Mouse (Mus musculus) olfactory bulb, adult 2 months (tissue): ENCODE results near the gene Cbx2. TPM values are rescaled to one million over a fixed set of nuclear protein-coding genes. Genes with fewer than 3 reads are reported as not detected.

Experiments used
- H3K27ac ChIP-seq: fragments of 200-500 bp; 2 replicates; pipeline ENCODE4 v1.5.1; 2012; ENCODE audit warnings: low read depth, low read length; ENCODE audit not compliant: insufficient read depth
- H3K4me1 ChIP-seq: fragments of 200-500 bp; 2 replicates; pipeline ENCODE4 v1.6.1; 2012; ENCODE audit warnings: low read length; ENCODE audit not compliant: control insufficient read depth, insufficient read depth
- H3K4me3 ChIP-seq: fragments of 200-500 bp; 2 replicates; pipeline ENCODE4 v1.5.1; 2012; ENCODE audit warnings: mild to moderate bottlenecking, low read depth, low read length, moderate library complexity; ENCODE audit not compliant: insufficient read depth
- CTCF ChIP-seq: fragments of 200-500 bp; IDR thresholded peaks from 2 replicates; pipeline ENCODE4 v1.5.1; 2012; ENCODE audit warnings: low read depth, mild to moderate bottlenecking, low read length, moderate library complexity; ENCODE audit not compliant: insufficient read depth
- POLR2A ChIP-seq: fragments of 200-500 bp; IDR thresholded peaks from 2 replicates; pipeline ENCODE4 v1.6.1; 2012; ENCODE audit warnings: mild to moderate bottlenecking, low read depth, low read length, moderate library complexity; ENCODE audit not compliant: insufficient read depth
- WGBS: fragments of 180-500 bp; shearing (Covaris S2); methylation state at CpG from one replicate; pipeline ENCODE4 v1.1.7; 2018; 5-methylcytosine and 5-hydroxymethylcytosine counted together
- polyA plus RNA-seq: library from polyadenylated mRNA; stranded (reverse); fragments of >200 nt; gene quantifications from 2 replicates; pipeline ENCODE4 v1.2.4, GENCODE M21; 2012; ENCODE audit warnings: low replicate concordance; ENCODE audit not compliant: missing spikeins, insufficient read depth, insufficient read length

The Cbx2 gene
- polyA plus RNA-seq, 1 experiment = not detected

DNA sequence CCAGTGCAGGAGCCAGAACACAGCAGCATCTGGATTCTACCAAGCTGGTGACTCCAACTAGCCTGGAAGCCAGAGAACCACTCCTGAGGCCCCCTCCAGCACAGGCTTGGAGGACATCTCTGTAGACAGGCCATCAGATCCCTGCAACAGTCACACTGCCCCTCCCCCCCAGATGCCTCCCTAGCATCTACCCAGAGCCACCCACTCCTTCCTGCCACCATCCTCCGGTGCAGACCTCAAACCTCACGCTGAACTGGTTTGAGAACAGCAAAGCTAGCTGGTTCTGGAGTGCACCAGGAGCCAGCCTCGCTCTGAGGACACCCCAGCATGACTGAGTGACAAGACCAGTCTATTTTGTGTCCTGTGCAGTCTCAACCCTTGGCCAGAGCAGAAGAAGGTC is 30.0 kb upstream of the Cbx2 start:
- no peak for TF ChIP-seq CTCF
- no peak for TF ChIP-seq POLR2A
- no peak overlapping the region for H3K4me3 ChIP-seq
- peaks cover 38% of the 10 kb centered on the region for H3K4me1 ChIP-seq
- no peak overlapping the region for H3K27ac ChIP-seq
- 56% methylated on average over 3 of the region's 3 CpGs for WGBS

DNA sequence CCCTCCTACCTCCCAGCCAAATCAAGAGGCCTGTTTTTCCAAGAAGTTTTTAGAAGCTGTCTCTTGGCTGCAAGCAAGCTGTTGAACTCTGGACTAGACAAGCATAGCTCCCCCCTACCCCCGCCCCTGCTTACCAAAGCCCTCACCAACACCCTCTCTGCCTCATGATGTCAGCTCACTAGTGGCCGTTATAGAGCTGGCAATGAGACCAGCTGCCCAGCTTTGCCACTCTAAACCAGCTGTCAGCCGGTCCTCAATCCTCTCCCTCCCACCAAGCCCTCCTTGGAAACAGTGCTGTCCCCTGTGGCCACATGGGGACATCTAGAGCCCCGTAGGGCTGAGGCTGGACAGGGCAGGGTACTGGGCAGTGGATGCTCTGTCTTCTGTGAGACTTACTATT is 27.3 kb upstream of the Cbx2 start:
- WGBS = 52% methylated on average over 4 of the region's 4 CpGs
- TF ChIP-seq CTCF (no peak), POLR2A (no peak)
- Histone ChIP-seq H3K27ac (no peak overlapping the region), H3K4me1 (peaks cover 48% of the 10 kb centered on the region), H3K4me3 (no peak overlapping the region)

DNA sequence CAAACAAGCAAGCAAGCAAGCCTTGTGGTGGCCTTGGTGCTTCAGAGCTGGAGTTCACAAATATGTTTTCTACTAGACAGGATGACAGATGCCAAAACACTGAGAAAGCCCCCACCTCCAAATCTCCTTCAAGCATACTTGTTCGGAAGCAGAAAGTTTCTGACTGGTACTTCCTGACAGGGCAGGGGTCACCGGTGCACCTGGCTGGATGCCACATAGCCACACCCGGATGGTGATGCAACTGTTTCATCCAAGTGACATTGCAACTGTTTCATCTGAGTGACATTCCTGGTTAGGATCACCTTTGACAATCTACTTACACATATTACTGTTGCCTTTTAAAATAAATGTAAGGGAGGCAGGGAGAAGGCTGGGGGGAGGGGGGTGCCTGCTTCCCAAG is 25.6 kb upstream of the Cbx2 start:
- Histone ChIP-seq H3K4me1 (peaks cover 46% of the 10 kb centered on the region), H3K4me3 (no peak overlapping the region), H3K27ac (no peak overlapping the region)
- TF ChIP-seq CTCF = no peak
- TF ChIP-seq POLR2A = no peak
- 88% methylated on average over 3 of the region's 3 CpGs for WGBS

DNA sequence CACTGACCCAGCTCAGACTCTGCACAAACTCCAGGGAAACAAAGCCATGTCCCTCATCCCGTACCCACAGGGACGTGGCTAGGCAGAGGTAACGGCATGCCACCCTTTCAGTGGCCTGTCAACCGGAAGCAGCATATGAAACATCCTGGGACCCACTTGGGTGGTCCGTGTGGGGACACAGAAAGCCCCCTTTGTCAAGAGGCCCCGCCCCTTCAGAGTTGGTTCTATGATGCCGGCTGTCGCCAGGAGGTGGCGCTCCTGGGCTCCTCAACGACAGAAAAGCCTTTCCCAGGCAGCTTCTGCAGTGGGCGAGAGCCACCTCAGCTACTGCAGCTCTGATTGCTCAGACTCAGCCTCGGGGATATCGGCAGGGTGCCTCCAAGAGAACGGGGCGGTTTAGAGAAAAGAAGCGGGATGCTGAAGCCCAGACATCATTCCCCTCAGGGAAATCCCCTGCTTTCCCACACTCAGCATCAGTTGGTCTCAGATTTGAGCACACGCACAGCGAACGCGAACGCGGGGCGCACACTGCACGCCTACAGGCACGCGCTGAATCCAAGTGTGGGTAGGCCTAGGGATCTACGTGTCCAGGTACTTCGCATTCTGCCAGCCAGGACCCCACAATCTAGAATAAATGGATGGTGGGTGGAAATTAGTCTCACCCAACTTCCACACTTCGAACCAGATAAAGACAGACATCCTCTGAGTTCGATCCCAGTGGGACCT is 24.1 kb upstream of the Cbx2 start:
- 7% methylated on average over 30 of the region's 30 CpGs for WGBS
- Histone ChIP-seq H3K4me1 (peaks cover 32% of the 10 kb centered on the region), H3K27ac (no peak overlapping the region), H3K4me3 (peak overlapping the region; percentile 8; the same call in 1 of the 2 replicates)
- TF ChIP-seq CTCF (peak; percentile 81), POLR2A (0 out of 2 replicates have a peak, but pooled peaks have one; percentile 21)

DNA sequence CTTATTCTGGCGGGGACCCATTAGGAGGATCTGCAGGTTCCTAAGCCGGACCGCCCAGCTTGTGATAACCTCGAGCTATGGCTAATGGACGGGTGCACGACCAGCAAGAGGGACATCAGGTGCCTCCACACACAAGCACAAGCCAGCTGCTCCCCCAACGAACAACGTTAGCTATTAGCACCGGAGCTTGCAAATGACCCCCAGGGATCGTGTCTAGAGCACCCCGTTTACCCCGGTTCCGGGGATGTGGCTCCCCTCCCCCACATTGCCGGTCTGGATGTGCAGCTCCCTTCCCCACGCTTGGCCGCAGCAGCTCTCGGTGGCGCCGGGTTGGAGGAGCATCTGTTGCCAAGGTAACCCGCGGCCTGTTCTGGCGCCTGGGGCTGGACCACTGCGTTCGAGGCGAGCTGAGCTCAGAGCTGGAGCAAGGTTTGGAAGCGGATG is 23.4 kb upstream of the Cbx2 start:
- H3K27ac ChIP-seq = no peak overlapping the region
- H3K4me1 ChIP-seq = peaks cover 25% of the 10 kb centered on the region
- 6% methylated on average over 26 of the region's 26 CpGs for WGBS
- no peak for TF ChIP-seq CTCF
- TF ChIP-seq POLR2A = no peak
- H3K4me3 ChIP-seq = peak overlapping the region; percentile 4; the same call in 1 of the 2 replicates

DNA sequence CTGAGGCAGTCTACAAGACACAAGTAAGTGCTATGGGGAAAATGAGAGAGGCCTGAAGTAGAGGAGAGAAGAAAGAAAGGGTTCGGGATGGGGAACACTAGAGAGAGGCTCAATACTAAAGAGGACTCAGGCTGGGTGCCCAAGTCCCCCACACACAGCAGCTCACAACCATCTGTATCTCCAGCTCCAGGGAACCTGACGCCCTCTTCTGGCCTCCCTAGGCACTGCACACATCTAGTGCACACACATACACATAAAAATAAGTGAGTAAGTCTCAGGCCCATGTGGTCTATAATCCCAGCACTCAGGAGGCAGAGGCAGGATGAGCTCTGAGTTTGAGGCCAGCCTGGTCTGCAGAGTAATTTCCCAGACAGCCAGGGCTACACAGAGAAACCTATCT is 21.9 kb upstream of the Cbx2 start:
- no peak for TF ChIP-seq CTCF
- no peak for TF ChIP-seq POLR2A
- WGBS = 59% methylated on average over 2 of the region's 2 CpGs
- Histone ChIP-seq H3K4me3 (no peak overlapping the region), H3K4me1 (peaks cover 17% of the 10 kb centered on the region), H3K27ac (no peak overlapping the region)

DNA sequence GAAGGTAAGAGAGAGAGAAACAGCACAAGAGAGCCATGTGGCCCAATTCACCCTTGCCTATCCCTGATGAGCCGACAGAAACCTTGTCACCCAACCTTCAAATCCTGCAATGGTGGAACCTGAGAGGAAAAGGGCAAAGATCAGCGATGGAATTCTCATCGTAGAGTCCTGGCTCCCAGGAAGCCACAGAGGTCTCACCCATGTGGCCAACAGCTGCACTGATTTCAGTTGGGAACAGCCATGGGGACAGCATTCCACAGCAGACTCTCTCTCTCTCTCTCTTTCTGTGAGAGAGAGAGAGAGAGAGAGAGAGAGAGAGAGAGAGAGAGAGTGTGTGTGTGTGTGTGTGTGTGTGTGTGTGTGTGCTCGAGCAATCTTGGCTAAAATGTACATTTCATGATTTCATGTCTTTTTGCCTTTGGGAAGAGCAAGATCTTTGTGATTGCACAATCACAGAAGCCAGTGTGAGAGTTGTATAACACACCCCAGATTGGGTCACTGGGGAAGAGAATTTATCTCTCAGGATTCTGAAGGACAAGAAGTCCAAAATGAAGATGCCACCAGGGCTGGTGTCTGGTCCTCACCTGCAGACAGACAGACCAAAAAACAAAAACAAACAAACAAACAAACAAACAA is 21.2 kb upstream of the Cbx2 start:
- no peak overlapping the region for H3K4me3 ChIP-seq

DNA sequence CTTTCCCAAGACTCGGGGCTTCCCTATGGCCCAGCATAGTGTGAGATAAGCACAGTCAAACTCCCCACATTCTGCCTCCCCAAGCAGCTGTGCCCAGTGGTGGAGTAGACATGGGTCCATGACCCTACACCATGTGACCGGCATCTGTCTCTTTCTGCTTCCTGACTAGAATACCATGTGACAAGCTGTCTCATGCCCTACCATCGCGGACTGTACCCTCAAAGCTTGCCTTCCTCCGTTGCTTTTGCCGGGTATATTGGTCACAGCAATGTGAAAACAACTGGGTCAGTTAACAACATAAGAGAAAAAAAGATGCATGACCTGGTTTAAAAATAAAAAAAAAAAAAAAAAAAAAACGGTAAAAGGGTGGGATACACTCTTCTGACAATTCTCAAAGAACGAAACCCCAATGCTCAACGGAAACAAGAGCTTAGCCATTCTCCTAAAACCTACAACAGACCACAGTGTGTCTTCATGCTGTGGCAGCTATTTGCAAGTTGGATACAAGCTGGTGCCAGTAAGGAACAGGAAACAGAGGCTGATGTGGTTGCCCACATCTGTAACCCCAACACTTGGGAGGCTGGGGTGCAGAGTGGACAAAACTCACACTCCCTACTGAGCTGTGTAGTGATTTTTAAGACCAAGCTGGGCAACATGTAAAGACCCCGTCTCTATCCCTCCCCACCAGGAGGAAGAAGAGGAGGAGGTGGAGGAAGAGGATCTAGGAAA is 17.1 kb upstream of the Cbx2 start:
- no peak overlapping the region for H3K4me3 ChIP-seq
- no peak for TF ChIP-seq CTCF
- no peak for TF ChIP-seq POLR2A
- H3K27ac ChIP-seq = no peak overlapping the region
- no peaks in the 10 kb centered on the region for H3K4me1 ChIP-seq
- 89% methylated on average over 10 of the region's 10 CpGs for WGBS

More for the DNA sequence above, 21.2 kb upstream of the Cbx2 start:
- 86% methylated on average over 4 of the region's 4 CpGs for WGBS
- Histone ChIP-seq H3K27ac (no peak overlapping the region), H3K4me1 (peaks cover 17% of the 10 kb centered on the region)
- TF ChIP-seq CTCF = no peak
- no peak for TF ChIP-seq POLR2A

DNA sequence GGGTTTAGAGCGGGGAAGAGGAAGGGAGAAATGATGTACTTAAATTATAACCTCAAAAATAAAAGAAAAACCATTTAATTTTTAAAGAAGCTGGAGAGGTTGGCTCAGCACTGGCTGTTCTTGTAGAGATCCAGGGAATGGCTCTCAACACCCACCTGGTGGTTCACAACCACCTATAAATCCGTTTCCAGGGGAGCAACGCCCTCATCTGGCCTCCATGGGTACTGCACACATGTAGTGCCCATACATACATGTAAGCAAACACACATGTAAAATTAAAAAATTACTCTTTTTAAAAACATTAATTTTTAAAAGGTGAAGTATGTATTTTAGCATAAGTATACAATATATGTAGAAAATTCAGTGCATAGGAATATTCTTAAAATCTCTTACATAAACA is 16.3 kb upstream of the Cbx2 start:
- H3K4me3 ChIP-seq = no peak overlapping the region
- H3K4me1 ChIP-seq = no peaks in the 10 kb centered on the region
- WGBS = 67% methylated on average over 3 of the region's 3 CpGs
- TF ChIP-seq CTCF (no peak), POLR2A (no peak)
- H3K27ac ChIP-seq = no peak overlapping the region
